15 mouse cellular contexts compared by ENCODE assay signal in genomic region chr4:89273585-89273984, GRCm38 (mm10). TPM values are rescaled to one million over a fixed set of nuclear protein-coding genes. Genes with fewer than 3 reads are reported as not detected.
A peak's percentile ranks its signal among the peaks of the same experiment; 100 is the strongest.
DNase-seq lines count a peak whose midpoint lies in the region; ATAC-seq and TF ChIP-seq lines count a peak whose summit lies in the region.
"Had no signal": no experiment of that assay in that cellular context is flagged by ENCODE, and none has a peak within 500 bp of the region (broad histone marks: within the 10 kb centered on the region; RNA-seq: fewer than 3 reads in every experiment).

No protein-coding gene starts in this region.

- H3K4me1 ChIP-seq in hindbrain, embryonic 10.5 days (replicated peaks): peaks cover 2% of the 10 kb centered on the region; the same call in 1 of the 2 replicates
- no peaks in the 10 kb centered on the region for H3K4me1 ChIP-seq in hindbrain, embryonic 13.5 days (replicated peaks)
- H3K4me1 ChIP-seq in testis, adult 2 months (ENCODE audit: control insufficient read depth, insufficient read depth, low read length): peaks cover 14% of the 10 kb centered on the region
- no peaks in the 10 kb centered on the region for H3K4me1 ChIP-seq in limb, embryonic 10.5 days
- H3K4me1 ChIP-seq: embryonic facial prominence, embryonic 12.5 days had no signal

- no peaks in the 10 kb centered on the region for H3K9me3 ChIP-seq in hindbrain, embryonic 10.5 days
- H3K9me3 ChIP-seq in hindbrain, embryonic 13.5 days: no peaks in the 10 kb centered on the region
- no peaks in the 10 kb centered on the region for H3K9me3 ChIP-seq in limb, embryonic 10.5 days (replicated peaks)
- H3K9me3 ChIP-seq: embryonic facial prominence, embryonic 12.5 days had no signal

- WGBS in hindbrain, embryonic 10.5 days: 0% methylated on average over 9 of the region's 9 CpGs
- under 1% methylated on average over 9 of the region's 9 CpGs for WGBS in hindbrain, embryonic 13.5 days
- 0% methylated on average over 9 of the region's 9 CpGs for WGBS in limb, embryonic 10.5 days

- no peak overlapping the region for H3K9ac ChIP-seq in hindbrain, embryonic 13.5 days
- H3K9ac ChIP-seq: embryonic facial prominence, embryonic 12.5 days had no signal

- TF ChIP-seq CTCF in testis, adult 2 months (IDR thresholded peaks at IDR 0.05; ENCODE audit: control insufficient read depth, insufficient read depth, insufficient replicate concordance, low read depth, low read length): no peak
- no peak for TF ChIP-seq CTCF in left cerebral cortex, adult 2 months (IDR thresholded peaks at IDR 0.05)

- no peak overlapping the region for H3K4me2 ChIP-seq in hindbrain, embryonic 13.5 days
- H3K4me2 ChIP-seq: embryonic facial prominence, embryonic 12.5 days had no signal

- peak; percentile 42 for DNase-seq in hindbrain, embryonic 10.5 days (ENCODE audit: low spot score)
- DNase-seq in testis, postnatal 10 days (ENCODE audit: low spot score): no peak
- peak; percentile 48 for DNase-seq in limb, embryonic 10.5 days (ENCODE audit: low spot score)
- no peak for DNase-seq in left cerebral cortex, adult 2 months (ENCODE audit: extremely low spot score in 1 of 2, low spot score in 2 of 2)
- DNase-seq: adrenal gland, postnatal 25 days; cerebellum, adult 18-20 months; heart, postnatal 10 days; kidney, adult 8-10 months; lung, postnatal 36 days; thymus, postnatal 36 days had no signal

- no peaks in the 10 kb centered on the region for H3K36me3 ChIP-seq in hindbrain, embryonic 10.5 days
- H3K36me3 ChIP-seq in hindbrain, embryonic 13.5 days: no peaks in the 10 kb centered on the region
- no peaks in the 10 kb centered on the region for H3K36me3 ChIP-seq in testis, adult 2 months (ENCODE audit: control insufficient read depth, insufficient read depth, low read length)
- no peaks in the 10 kb centered on the region for H3K36me3 ChIP-seq in limb, embryonic 10.5 days
- H3K36me3 ChIP-seq: embryonic facial prominence, embryonic 12.5 days had no signal

- ATAC-seq in hindbrain, embryonic 13.5 days (ENCODE audit: low FRiP score): no peak
- no peak for ATAC-seq in activated CD4-positive, CD25-positive, alpha-beta regulatory T cell, adult 4 months

- no peak for TF ChIP-seq POLR2A in testis, adult 2 months (IDR thresholded peaks at IDR 0.05; ENCODE audit: control insufficient read depth, low read depth, low read length)

- intact Hi-C loops in left cerebral cortex, adult 2 months (cut with DNase I): loop anchor here (5.0 kb wide), 1 partner anchor 126 kb away; no protein-coding TSS in a partner anchor

- H3K4me3 ChIP-seq in hindbrain, embryonic 10.5 days: no peak overlapping the region
- H3K4me3 ChIP-seq in hindbrain, embryonic 13.5 days: no peak overlapping the region
- peak overlapping the region; percentile 71 for H3K4me3 ChIP-seq in testis, adult 2 months (ENCODE audit: control insufficient read depth, low read depth, low read length)
- H3K4me3 ChIP-seq in limb, embryonic 10.5 days: no peak overlapping the region
- H3K4me3 ChIP-seq in left cerebral cortex, adult 2 months: no peak overlapping the region
- H3K4me3 ChIP-seq: embryonic facial prominence, embryonic 12.5 days had no signal

- H3K27ac ChIP-seq in hindbrain, embryonic 10.5 days: no peak overlapping the region
- H3K27ac ChIP-seq in hindbrain, embryonic 13.5 days: no peak overlapping the region
- H3K27ac ChIP-seq in testis, adult 2 months (ENCODE audit: control insufficient read depth, insufficient read depth, low read depth, low read length): no peak overlapping the region
- H3K27ac ChIP-seq in limb, embryonic 10.5 days: no peak overlapping the region
- H3K27ac ChIP-seq in left cerebral cortex, adult 2 months: no peak overlapping the region
- H3K27ac ChIP-seq: embryonic facial prominence, embryonic 12.5 days had no signal

- peaks cover 99% of the 10 kb centered on the region for H3K27me3 ChIP-seq in hindbrain, embryonic 10.5 days (ENCODE audit: insufficient read depth, poor library complexity, severe bottlenecking)
- peaks cover 96% of the 10 kb centered on the region for H3K27me3 ChIP-seq in hindbrain, embryonic 13.5 days
- H3K27me3 ChIP-seq in testis, adult 2 months (ENCODE audit: control insufficient read depth, insufficient read depth, low read length): no peaks in the 10 kb centered on the region; the same call in 1 of the 2 replicates
- H3K27me3 ChIP-seq in limb, embryonic 10.5 days (ENCODE audit: low read depth, poor library complexity, severe bottlenecking): peaks cover 92% of the 10 kb centered on the region

RNA-seq across cellular contexts. Expression of gene Cdkn2a, which starts 20.9 kb away (rescaled TPM):
- polyA plus RNA-seq in hindbrain, embryonic 10.5 days (2016; fragmentation: Nextera tagmentation; extraction: Ambion mirVana): not detected in 2 replicates
- not detected in 2 replicates for polyA plus RNA-seq in hindbrain, embryonic 13.5 days (2015; fragmentation: Nextera tagmentation; extraction: Ambion mirVana)
- 13.3 and 15.0 TPM in 2 replicates for polyA plus RNA-seq in testis, adult 2 months (2012; rRNA removed)
- not detected in 2 replicates for polyA plus RNA-seq in limb, embryonic 10.5 days (2016; fragmentation: Nextera tagmentation; extraction: Ambion mirVana)
- polyA plus RNA-seq in activated CD4-positive, CD25-positive, alpha-beta regulatory T cell, adult 4 months (2017; shearing (Covaris generic)): under 1 TPM in 1 of 2 experiments, not detected in 1; 0.60 TPM
- not detected for total RNA-seq in left cerebral cortex, adult 2 months (2021)
- total RNA-seq: granulocyte monocyte progenitor cell, adult 5-6 weeks had no signal
- polyA plus RNA-seq: embryonic facial prominence, embryonic 12.5 days had no signal

RNA-seq across cellular contexts. Expression of gene Cdkn2b, which starts 37.3 kb away (rescaled TPM):
- polyA plus RNA-seq in hindbrain, embryonic 10.5 days (2016; fragmentation: Nextera tagmentation; extraction: Ambion mirVana): 0.54 and 2.2 TPM in 2 replicates
- 0.86 and 1.2 TPM in 2 replicates for polyA plus RNA-seq in hindbrain, embryonic 13.5 days (2015; fragmentation: Nextera tagmentation; extraction: Ambion mirVana)
- polyA plus RNA-seq in testis, adult 2 months (2012; rRNA removed): 7.8 and 8.2 TPM in 2 replicates
- polyA plus RNA-seq in limb, embryonic 10.5 days (2016; fragmentation: Nextera tagmentation; extraction: Ambion mirVana): 0.18 and 0.34 TPM in 2 replicates
- under 1 TPM; 0.24 to 0.36 TPM for polyA plus RNA-seq in activated CD4-positive, CD25-positive, alpha-beta regulatory T cell, adult 4 months (2017; shearing (Covaris generic))
- total RNA-seq in left cerebral cortex, adult 2 months (2021): 1 to 10 TPM in 1 of 2 experiments, under 1 TPM in 1; 0.91 to 1.6 TPM
- total RNA-seq: granulocyte monocyte progenitor cell, adult 5-6 weeks had no signal

Comparison
In these comparisons a context has a peak if more than half of its experiments do, and no peak if none do; other contexts are left out.
1. DNase-seq: peak in hindbrain, embryonic 10.5 days (single experiment) and limb, embryonic 10.5 days (single experiment); none in testis, postnatal 10 days (single experiment) and left cerebral cortex, adult 2 months (0 of 2).